Mouse (Mus musculus): ENCODE measurements around the gene Rab44. TPM values are rescaled to one million over a fixed set of nuclear protein-coding genes. Genes with fewer than 3 reads are reported as not detected.
"Not testable (repeated sequence)": the region's sequence is repeated elsewhere in the genome, so short reads cannot be mapped to it uniquely, and the experiment has no call there.

Rab44 gene
- polyA plus RNA-seq (2012; fragmentation: generic; extraction: Trizol), result 0.06 TPM
- long read RNA-seq, experiment 1, result 0 reads
- long read RNA-seq, experiment 2, partial matches to known transcripts, result 0 of 1 reads
- long read RNA-seq, experiment 2, other reads (novel, unspliced or antisense), result 1 of 1 reads

DNA sequence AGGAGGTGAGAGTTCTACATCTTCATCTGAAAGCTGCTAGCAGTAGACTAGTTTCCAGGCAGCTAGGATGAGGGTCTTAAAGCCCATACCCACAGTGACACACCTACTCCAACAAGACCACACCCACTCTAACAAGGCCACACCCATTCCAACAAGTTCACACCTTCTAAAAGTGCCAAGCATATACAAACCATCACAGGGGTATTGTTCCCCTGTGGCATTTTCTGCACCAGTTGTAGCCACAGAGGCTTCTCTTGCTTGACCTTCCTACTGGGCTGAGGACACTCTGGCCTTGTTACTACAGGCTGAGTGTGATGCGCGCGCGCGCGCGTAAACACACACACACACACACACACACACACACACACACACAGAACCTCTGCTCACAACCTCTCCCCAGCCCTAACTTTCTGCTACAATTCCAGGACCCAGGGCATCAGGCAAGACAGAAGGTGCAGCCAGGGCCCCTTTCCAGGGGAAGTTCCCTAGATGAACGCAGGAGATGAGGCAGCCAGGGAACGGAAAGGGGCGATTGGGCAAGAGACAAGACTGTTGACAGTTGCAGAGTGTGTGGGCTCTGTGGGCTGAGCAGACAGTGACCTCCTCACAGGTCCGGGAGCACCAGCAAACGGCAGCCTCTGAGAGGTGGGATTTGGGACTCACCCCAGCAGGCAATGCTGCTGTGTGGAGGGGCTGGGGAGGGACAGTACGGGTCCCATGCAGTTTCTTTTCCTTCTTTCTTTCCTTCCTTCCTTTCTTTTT lies at the start of gene Rab44:
TSS of gene Rab44 (plus strand) at position 555 of the 762 bp plus-strand sequence.
- Histone ChIP-seq H3K79me3 (ENCODE audit: low read depth) (no peaks in the 10 kb centered on the region), H3K27me3 (ENCODE audit: control insufficient read depth, insufficient read depth, insufficient read length) (no peaks in the 10 kb centered on the region), H3ac (ENCODE audit: control insufficient read depth, insufficient read length, low read depth) (no peak within 1 kb of the TSS), H3K4me3 (ENCODE audit: insufficient read depth, poor library complexity, severe bottlenecking) (no peak within 1 kb of the TSS), H3K36me3 (ENCODE audit: control insufficient read depth, insufficient read depth) (no peaks in the 10 kb centered on the region), H3K79me2 (ENCODE audit: control insufficient read depth, insufficient read depth) (no peaks in the 10 kb centered on the region)
- TF ChIP-seq CEBPB (IDR thresholded peaks at IDR 0.05; ENCODE audit: low read depth), result no peak
- TF ChIP-seq CTCF (IDR thresholded peaks at IDR 0.05; ENCODE audit: control insufficient read depth, insufficient read depth, insufficient read length), result no peak
- TF ChIP-seq MYOD1 (IDR thresholded peaks at IDR 0.05; ENCODE audit: control insufficient read depth, insufficient read length, low read depth), result no peak
- TF ChIP-seq USF1 (IDR thresholded peaks at IDR 0.05; ENCODE audit: low read depth), result no peak
- TF ChIP-seq MYOG (IDR thresholded peaks at IDR 0.05; ENCODE audit: control insufficient read depth, extremely low read depth, insufficient read length), result no peak
- no peak for TF ChIP-seq FOSL1 (IDR thresholded peaks at IDR 0.05; ENCODE audit: insufficient read depth, low read length, poor library complexity, severe bottlenecking)
- TF ChIP-seq MAX (IDR thresholded peaks at IDR 0.05), result no peak

DNA sequence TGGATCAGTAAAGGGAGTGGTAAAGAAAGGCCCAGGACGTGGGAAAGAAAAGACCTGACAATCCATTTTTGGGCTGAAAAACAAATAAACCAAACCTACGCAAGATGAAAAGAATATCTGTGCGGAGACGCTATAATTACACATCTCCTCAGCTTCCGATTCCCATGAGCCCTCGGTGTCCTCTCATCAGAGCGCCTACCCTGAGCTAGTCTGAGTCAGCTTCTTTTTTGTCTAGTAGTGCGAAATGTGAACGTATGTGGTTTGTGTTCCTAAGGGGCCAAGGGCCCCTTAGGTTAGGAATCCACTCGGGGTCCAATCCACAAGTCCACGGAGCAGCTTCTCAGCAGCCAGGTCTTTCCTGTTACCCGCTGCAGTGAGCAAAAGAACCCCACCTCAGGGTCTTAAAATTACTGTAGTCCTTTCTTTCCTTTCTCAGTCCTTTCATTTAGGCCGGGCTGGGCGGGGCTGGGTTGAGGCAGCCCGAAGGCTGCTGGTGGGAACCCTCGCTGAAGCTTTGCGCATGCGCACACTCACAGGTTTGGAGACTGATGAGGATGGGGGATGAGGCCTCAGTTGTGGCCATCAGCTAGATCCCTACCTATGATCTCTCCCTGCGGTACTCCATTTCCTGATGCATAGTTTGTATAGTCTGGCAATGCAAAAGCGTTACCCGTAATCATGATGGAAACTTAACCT lies 48.6 kb upstream of the Rab44 start:
- TF ChIP-seq USF1 (IDR thresholded peaks at IDR 0.05; ENCODE audit: low read depth) (no peak), FOSL1 (IDR thresholded peaks at IDR 0.05; ENCODE audit: insufficient read depth, low read length, poor library complexity, severe bottlenecking) (no peak), CEBPB (IDR thresholded peaks at IDR 0.05; ENCODE audit: low read depth) (no peak), CTCF (IDR thresholded peaks at IDR 0.05; ENCODE audit: control insufficient read depth, insufficient read depth, insufficient read length) (no peak), MYOD1 (IDR thresholded peaks at IDR 0.05; ENCODE audit: control insufficient read depth, insufficient read length, low read depth) (no peak), MAX (IDR thresholded peaks at IDR 0.05) (no peak)
- Histone ChIP-seq H3K36me3 (ENCODE audit: control insufficient read depth, insufficient read depth) (no peaks in the 10 kb centered on the region), H3K79me2 (ENCODE audit: control insufficient read depth, insufficient read depth) (no peaks in the 10 kb centered on the region), H3K27me3 (ENCODE audit: control insufficient read depth, insufficient read depth, insufficient read length) (no peaks in the 10 kb centered on the region), H3K79me3 (ENCODE audit: low read depth) (no peaks in the 10 kb centered on the region), H3ac (ENCODE audit: control insufficient read depth, insufficient read length, low read depth) (no peak overlapping the region), H3K4me3 (ENCODE audit: insufficient read depth, poor library complexity, severe bottlenecking) (no peak overlapping the region)

DNA sequence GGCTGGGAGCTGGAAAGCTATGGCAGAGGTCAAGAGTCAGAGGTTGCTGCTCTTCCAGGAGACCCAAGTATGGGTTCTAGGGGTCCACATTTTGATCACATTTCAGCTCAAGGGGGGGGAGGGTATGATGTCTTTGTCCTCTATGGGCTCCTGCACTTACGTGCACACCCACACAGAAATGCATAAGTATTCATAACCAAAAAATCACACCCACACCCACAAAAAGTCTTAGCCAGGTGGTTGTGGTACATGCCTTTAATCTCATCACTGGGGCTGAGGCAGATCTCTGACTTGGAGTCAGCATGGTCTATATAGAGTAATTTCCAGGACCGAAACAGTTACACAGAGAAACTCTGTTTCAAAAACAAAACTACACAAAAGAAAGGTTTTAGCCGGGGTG lies 48.0 kb upstream of the Rab44 start:
- Histone ChIP-seq H3K79me3 (ENCODE audit: low read depth) (no peaks in the 10 kb centered on the region), H3K4me3 (ENCODE audit: insufficient read depth, poor library complexity, severe bottlenecking) (no peak overlapping the region), H3ac (ENCODE audit: control insufficient read depth, insufficient read length, low read depth) (no peak overlapping the region), H3K36me3 (ENCODE audit: control insufficient read depth, insufficient read depth) (no peaks in the 10 kb centered on the region), H3K27me3 (ENCODE audit: control insufficient read depth, insufficient read depth, insufficient read length) (no peaks in the 10 kb centered on the region), H3K79me2 (ENCODE audit: control insufficient read depth, insufficient read depth) (no peaks in the 10 kb centered on the region)
- TF ChIP-seq MAX (IDR thresholded peaks at IDR 0.05) (no peak), FOSL1 (IDR thresholded peaks at IDR 0.05; ENCODE audit: insufficient read depth, low read length, poor library complexity, severe bottlenecking) (no peak), USF1 (IDR thresholded peaks at IDR 0.05; ENCODE audit: low read depth) (no peak), MYOG (IDR thresholded peaks at IDR 0.05; ENCODE audit: control insufficient read depth, extremely low read depth, insufficient read length) (no peak), CTCF (IDR thresholded peaks at IDR 0.05; ENCODE audit: control insufficient read depth, insufficient read depth, insufficient read length) (no peak), MYOD1 (IDR thresholded peaks at IDR 0.05; ENCODE audit: control insufficient read depth, insufficient read length, low read depth) (no peak), CEBPB (IDR thresholded peaks at IDR 0.05; ENCODE audit: low read depth) (no peak)

DNA sequence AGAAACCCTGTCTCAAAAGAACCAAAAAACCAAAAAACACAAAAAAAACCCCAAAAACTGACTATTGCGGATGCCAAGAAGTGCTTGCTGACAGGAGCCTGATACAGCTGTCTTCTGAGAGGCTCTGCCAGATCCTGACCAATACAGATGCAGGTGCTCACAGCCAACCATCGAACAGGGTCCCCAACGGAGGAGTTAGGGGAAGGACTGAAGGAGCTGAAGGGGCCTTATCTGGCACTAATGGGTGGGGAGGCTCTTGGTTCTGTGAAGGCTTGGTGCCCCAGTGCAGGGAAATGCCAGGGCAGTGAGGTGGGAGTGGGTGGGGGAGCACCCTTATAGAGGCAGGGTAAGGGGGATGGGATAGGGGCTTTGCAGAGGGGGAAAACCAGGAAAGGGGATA lies 46.5 kb upstream of the Rab44 start:
- not testable (repeated sequence) for H3K4me3 ChIP-seq (ENCODE audit: insufficient read depth, poor library complexity, severe bottlenecking); H3ac ChIP-seq (ENCODE audit: control insufficient read depth, insufficient read length, low read depth); H3K79me3 ChIP-seq (ENCODE audit: low read depth); H3K79me2 ChIP-seq (ENCODE audit: control insufficient read depth, insufficient read depth); H3K36me3 ChIP-seq (ENCODE audit: control insufficient read depth, insufficient read depth); H3K27me3 ChIP-seq (ENCODE audit: control insufficient read depth, insufficient read depth, insufficient read length)

DNA sequence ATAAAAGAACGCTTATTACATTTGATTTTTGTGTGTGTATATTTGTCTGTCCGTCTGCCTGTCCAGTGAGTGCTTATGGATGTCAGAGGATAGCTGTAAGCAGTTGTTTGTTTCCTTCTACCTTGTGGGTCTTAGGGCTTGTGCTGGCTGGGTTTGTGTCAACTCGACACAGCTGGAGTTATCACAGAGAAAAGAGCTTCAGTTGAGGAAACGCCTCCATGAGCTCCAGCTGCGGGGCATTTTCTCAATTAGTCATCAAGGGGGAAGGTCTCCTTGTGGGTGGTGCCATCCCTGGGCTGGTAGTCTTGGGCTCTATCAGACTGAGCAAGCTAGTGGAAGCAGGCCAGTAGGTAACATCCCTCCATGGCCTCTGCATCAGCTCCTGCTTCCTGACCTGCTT lies 46.1 kb upstream of the Rab44 start:
- TF ChIP-seq CTCF (IDR thresholded peaks at IDR 0.05; ENCODE audit: control insufficient read depth, insufficient read depth, insufficient read length) (no peak), MAX (IDR thresholded peaks at IDR 0.05) (no peak)
- Histone ChIP-seq H3K27me3 (ENCODE audit: control insufficient read depth, insufficient read depth, insufficient read length) (no peaks in the 10 kb centered on the region), H3K79me2 (ENCODE audit: control insufficient read depth, insufficient read depth) (no peaks in the 10 kb centered on the region)

DNA sequence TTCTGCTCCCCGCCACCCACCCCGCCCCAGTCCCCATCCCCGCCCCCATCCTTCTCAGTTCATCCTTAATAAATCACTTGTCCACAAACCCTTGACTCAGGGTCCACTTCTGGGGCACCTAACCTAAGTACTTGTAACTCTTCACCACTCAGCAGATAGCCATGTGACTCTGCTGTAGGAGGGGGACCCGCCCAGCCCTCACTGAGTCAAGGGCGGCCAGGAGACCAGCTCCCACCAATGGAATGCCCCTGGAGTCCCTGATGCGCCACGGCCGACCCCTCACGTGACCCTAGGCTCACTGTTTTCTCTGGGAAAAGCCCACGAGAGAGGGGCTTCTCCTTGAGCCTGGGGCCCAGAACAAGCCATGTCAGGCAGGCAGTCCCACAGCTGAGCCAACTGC lies 44.9 kb upstream of the Rab44 start:
- H3ac ChIP-seq (ENCODE audit: control insufficient read depth, insufficient read length, low read depth), result no peak overlapping the region
- no peak overlapping the region for H3K4me3 ChIP-seq (ENCODE audit: insufficient read depth, poor library complexity, severe bottlenecking)
- no peaks in the 10 kb centered on the region for H3K79me3 ChIP-seq (ENCODE audit: low read depth)
- no peak for TF ChIP-seq USF1 (IDR thresholded peaks at IDR 0.05; ENCODE audit: low read depth)
- TF ChIP-seq CEBPB (IDR thresholded peaks at IDR 0.05; ENCODE audit: low read depth), result no peak
- TF ChIP-seq FOSL1 (IDR thresholded peaks at IDR 0.05; ENCODE audit: insufficient read depth, low read length, poor library complexity, severe bottlenecking), result no peak
- TF ChIP-seq MYOD1 (IDR thresholded peaks at IDR 0.05; ENCODE audit: control insufficient read depth, insufficient read length, low read depth), result no peak
- no peak for TF ChIP-seq CTCF (IDR thresholded peaks at IDR 0.05; ENCODE audit: control insufficient read depth, insufficient read depth, insufficient read length)
- no peak for TF ChIP-seq MAX (IDR thresholded peaks at IDR 0.05)
- no peaks in the 10 kb centered on the region for H3K79me2 ChIP-seq (ENCODE audit: control insufficient read depth, insufficient read depth)
- H3K36me3 ChIP-seq (ENCODE audit: control insufficient read depth, insufficient read depth), result no peaks in the 10 kb centered on the region
- no peaks in the 10 kb centered on the region for H3K27me3 ChIP-seq (ENCODE audit: control insufficient read depth, insufficient read depth, insufficient read length)

More for the DNA sequence above, 46.1 kb upstream of the Rab44 start:
- Histone ChIP-seq H3K79me3 (ENCODE audit: low read depth) (no peaks in the 10 kb centered on the region), H3ac (ENCODE audit: control insufficient read depth, insufficient read length, low read depth) (no peak overlapping the region), H3K4me3 (ENCODE audit: insufficient read depth, poor library complexity, severe bottlenecking) (no peak overlapping the region), H3K36me3 (ENCODE audit: control insufficient read depth, insufficient read depth) (no peaks in the 10 kb centered on the region)

Measured in C2C12 (cell line).